Mouse (Mus musculus): ENCODE measurements around the gene Smox.

The Smox gene

GRCm38 (mm10) chr2:131484182-131484581 is 7.1 kb upstream of the Smox start:
- DNase-seq (ENCODE audit: low read depth, low spot score), result peak; percentile 80

- no peak for DNase-seq (ENCODE audit: low read depth, low spot score)
Observed at GRCm38 (mm10) chr2:131485126-131485525, 6.2 kb upstream of the Smox start.

- DNase-seq (ENCODE audit: low read depth, low spot score), result no peak
Observed at GRCm38 (mm10) chr2:131486046-131486445, 5.2 kb upstream of the Smox start.

- DNase-seq (ENCODE audit: low read depth, low spot score), result no peak
Observed at GRCm38 (mm10) chr2:131487337-131487736, 4.0 kb upstream of the Smox start.

- no peak for DNase-seq (ENCODE audit: low read depth, low spot score)
Observed at GRCm38 (mm10) chr2:131488261-131488660, 3.0 kb upstream of the Smox start.

- no peak for DNase-seq (ENCODE audit: low read depth, low spot score)
Observed at GRCm38 (mm10) chr2:131488870-131489269, 2.4 kb upstream of the Smox start.

DNA sequence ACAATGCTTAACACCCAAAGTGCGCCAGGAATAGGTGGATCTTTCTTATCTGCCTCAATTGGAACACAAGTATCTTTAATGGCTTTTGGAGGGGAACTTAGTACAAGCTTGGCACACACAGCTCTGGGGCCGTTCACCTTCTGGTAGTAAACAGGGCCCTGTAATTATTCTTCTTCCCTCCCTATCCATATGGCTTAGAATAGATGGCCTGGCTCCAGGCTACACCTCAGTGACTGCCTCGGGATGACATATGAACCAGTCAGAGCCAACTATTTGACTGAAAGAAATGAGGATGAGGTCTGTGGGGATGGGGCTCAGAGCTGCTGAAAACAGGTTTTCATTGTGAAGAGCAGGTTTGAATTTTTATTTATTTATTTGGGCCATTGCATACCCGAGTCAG is 1.7 kb upstream of the Smox start:
- DNase-seq (ENCODE audit: low read depth, low spot score), result no peak

- DNase-seq (ENCODE audit: low read depth, low spot score), result no peak
Observed at GRCm38 (mm10) chr2:131491707-131492595, 655 bp downstream of the Smox start.

DNA sequence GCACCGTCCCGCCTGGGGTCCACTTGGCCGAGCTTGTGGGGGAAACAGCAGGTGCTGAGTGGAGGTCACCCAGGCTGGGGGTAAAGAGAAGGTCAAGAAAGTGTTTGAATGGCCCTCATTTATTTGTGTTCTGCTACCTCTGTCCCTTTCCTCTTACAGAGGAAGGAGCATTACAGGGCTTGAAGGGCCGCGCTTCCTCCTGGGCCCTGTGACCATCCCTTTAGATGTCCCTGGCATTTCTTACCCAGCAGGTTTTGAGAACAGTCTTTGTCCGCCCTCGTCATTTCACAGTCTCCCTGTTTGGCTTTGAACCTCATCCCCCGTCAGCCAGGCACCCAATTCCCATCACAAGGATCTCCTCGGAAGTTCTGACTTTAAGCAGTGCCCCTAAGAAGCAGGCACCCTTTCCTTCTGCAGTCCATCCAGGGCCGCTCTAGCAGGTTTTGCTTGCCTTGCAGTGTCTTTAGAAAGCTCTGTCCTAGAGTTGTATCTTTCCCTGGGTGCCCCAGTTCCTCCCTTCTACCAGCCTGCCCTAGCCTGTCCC is 1.4 kb downstream of the Smox start:
- DNase-seq (ENCODE audit: low read depth, low spot score), result no peak

GRCm38 (mm10) chr2:131493446-131493845 is 2.1 kb downstream of the Smox start:
- no peak for DNase-seq (ENCODE audit: low read depth, low spot score)

DNA sequence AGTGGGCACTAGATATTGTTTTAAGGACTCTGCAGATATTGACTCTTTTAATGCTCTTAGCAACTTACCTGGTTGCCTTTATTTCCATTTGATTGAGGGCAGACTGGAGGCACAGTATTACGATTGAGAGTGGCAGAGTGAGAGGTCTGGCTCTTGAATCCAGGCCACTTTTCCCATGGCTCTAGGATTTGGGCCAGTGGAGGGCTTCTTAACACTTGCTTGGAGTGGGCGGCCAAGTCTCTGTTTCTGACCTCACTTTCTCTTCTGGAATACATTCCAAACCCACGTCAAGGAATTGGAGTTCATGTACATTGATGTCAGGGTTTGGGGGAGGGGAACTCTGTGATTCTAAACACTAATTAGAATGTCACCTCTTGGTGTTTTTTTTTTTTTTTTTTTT is 4.0 kb downstream of the Smox start:
- no peak for DNase-seq (ENCODE audit: low read depth, low spot score)

GRCm38 (mm10) chr2:131496125-131496820 is 5.0 kb downstream of the Smox start:
- DNase-seq (ENCODE audit: low read depth, low spot score), result no peak

DNA sequence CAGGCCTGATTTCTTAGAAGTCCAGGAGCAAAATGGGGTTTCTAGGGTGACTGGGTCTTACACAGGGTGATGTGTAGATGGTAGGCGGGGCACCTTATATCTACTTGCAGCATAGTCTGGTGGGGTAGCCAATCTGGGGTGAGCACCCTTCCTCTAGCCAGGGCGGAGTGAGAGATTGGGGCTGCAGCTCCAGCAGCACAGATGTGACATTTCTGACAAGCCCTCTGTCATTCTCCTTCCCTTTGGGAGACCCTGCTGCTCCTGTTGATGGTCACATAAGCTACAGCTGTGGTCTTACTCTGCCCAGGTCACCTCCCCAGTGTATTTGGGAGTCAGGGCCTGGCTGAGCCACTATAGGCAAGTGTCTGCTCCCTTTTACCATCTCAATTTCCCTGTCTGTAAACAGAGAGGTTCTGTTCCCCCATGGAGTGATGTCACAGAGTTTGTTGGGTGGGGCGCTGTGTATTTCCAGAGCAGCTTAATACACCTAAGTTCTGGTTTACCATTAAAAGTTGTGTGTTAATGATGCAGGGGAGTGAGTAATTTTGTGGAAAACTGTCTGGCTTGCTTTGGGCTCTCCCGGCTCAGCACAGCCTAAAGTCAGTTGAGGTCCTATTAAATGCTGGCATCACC is 6.0 kb downstream of the Smox start:
- no peak for DNase-seq (ENCODE audit: low read depth, low spot score)

DNA sequence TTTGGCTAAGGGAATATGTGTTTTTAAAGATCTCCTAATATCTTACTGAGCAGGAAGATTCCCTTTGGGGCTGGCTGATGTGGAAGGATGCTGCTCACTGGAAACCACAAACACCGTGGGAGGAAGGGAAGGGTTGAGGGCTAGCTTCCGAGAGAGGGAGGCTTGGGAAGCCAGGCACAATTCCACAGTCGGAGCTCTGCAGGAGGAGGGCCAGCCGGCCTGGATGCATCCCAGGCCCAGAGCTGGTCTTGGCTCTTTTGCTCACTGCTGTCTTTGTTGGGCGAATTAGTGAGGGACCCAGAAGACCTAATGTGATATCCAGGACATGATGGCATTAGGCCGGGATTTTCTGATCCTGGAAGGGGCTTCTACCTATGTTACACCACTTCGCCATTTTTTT is 6.9 kb downstream of the Smox start:
- no peak for DNase-seq (ENCODE audit: low read depth, low spot score)

DNA sequence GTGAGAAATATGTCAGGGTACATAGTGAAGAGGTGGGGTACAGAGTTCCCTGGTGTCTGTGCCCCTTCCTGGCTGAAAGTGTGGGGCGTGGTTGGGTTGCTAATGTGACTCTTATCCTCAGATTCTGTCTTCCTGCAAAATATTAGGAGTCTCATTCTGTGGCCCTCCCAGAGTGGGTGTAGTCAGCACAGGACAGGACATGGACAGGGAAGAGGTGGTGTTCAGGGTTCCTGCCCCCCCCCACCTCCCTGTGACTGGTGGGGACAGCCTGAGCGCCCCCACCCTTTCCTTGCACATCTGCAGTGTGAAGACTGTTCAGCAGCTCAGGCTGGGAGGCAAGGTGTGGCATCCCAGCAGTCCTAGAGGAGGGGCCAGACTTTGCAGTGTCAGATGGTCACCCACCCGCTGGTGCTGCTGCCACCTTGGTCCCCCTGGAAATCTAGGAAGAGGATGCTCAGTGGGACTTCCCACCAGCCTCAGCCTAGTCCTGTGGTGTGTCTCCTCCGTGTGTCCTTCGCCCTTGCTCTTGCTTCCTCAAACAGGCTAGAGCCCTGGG is 8.1 kb downstream of the Smox start:
- DNase-seq (ENCODE audit: low read depth, low spot score), result no peak

DNA sequence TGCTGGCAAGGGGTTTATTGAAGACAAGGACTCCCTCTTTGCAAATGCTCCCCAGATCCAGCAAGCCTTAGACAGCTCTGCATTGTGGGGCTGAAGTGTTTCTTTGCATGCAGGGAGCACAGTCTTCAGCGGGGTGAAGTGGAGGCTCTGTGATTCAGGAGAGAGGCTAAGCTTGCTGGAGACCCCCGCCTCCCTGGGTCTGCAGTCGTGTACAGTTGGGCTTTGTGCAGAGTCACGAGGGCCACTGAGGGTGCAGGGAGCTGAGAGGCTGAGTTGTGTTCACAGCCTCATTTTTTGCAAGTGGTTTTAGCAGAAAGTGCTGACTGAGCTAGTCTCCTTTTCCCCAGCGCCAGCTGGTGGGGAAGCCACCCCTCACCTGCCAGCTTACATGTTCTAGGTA is 10.6 kb downstream of the Smox start:
- no peak for DNase-seq (ENCODE audit: low read depth, low spot score)

DNA sequence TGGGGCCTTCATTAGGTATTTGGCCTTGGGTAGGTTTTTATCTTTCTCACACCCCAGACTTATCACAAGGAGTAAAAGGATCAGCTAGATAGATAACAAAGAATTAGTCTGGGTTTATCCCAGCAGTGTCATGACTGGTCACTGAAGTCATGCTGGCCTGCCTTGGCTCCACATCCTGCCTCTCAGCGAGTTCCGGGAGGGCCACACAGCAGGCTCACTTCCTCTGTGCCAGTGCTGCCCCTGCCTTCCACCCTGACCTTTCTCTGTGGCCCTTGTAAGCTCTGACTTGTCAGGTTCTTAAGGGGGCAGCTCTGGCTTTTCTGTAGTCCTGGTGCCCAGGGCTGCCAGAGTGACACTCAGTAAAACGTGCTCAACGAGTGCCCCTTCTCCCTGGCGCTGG is 11.3 kb downstream of the Smox start:
- no peak for DNase-seq (ENCODE audit: low read depth, low spot score)

DNA sequence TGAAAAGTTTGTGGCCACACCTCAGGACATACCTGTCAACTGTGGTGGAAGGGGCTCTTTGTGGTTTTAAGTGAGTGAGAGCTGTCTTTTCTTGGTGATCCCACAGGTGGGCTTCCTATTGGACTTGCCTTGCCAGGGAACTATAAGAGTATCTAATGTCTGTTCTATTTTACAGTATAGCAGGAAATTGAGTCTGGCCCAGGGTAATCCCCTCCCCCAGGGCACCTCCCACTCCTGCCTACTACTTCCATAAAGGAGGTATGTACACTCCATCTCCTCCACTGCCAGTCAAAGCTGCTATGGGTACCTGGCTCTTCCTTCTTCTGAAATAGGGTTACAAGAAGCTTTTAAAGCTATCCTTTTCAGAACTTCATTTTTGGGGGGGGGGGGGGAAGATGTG is 14.1 kb downstream of the Smox start:
- DNase-seq (ENCODE audit: low read depth, low spot score), result no peak

- DNase-seq (ENCODE audit: low read depth, low spot score), result no peak
Observed at GRCm38 (mm10) chr2:131506358-131506757, 15.1 kb downstream of the Smox start.

DNA sequence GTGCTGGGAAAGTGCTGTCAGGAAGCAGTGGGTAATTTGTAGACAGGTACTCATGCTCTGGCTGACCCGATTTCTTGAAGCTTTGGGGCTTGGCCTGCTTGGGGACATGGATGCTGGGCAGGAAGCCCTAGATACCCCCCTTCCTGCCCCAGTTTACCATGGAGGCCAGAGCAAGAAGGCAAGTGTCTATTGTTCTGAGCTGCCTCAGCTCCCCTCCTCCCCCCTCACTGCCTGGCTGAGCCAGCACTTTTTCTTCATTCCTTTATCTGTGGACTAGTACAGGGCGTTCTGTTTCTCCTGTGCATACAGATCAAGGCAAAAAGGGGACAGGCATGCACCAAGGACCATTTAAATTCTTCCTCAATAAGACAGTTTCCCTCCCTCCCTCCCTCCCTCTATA is 17.2 kb downstream of the Smox start:
- no peak for DNase-seq (ENCODE audit: low read depth, low spot score)

GRCm38 (mm10) chr2:131509671-131510313 is 18.5 kb downstream of the Smox start:
- peak; percentile 69 for DNase-seq (ENCODE audit: low read depth, low spot score)

Data from telencephalon, adult 2 months (tissue).